Mouse (Mus musculus) heart, embryonic 14.5 days (tissue): ENCODE measurements around the gene Ddhd1. TPM values are rescaled to one million over a fixed set of nuclear protein-coding genes. Genes with fewer than 3 reads are reported as not detected.

Source experiments
- ATAC-seq: fragments of 200-750 bp; cut with Nextera tagmentation; 2 replicates; pipeline ENCODE4 v1.8.0; 2017; ENCODE audit warnings: low read depth, moderate TSS enrichment; ENCODE audit not compliant: insufficient number of reproducible peaks, insufficient read depth, low FRiP score
- H3K27ac ChIP-seq, 2 experiments: fragments of 200-500 bp in 1 of 2; fragments of 300-500 bp in 1 of 2; sonication (generic) in 1 of 2; replicated peaks in 1 of 2; 2 replicates each; pipeline ENCODE4 v1.5.1; 2012 to 2014; ENCODE audit warnings: low read depth in 2 of 2, low read length in 2 of 2, control low read depth in 1 of 2, mild to moderate bottlenecking in 1 of 2, mixed read lengths in 1 of 2; ENCODE audit not compliant: control insufficient read depth in 1 of 2, insufficient read depth in 1 of 2
- H3K27me3 ChIP-seq: fragments of 300-500 bp; sonication (generic); 2 replicates; pipeline ENCODE4 v1.6.1; 2014; ENCODE audit warnings: mild to moderate bottlenecking, low read length, control low read depth; ENCODE audit not compliant: control insufficient read depth, insufficient read depth
- H3K36me3 ChIP-seq: fragments of 300-500 bp; sonication (generic); 2 replicates; pipeline ENCODE4 v1.6.1; 2014; ENCODE audit warnings: mild to moderate bottlenecking, control low read depth, low read length, mixed read lengths; ENCODE audit not compliant: control insufficient read depth, insufficient read depth
- H3K4me1 ChIP-seq, 2 experiments: fragments of 200-500 bp in 1 of 2; fragments of 300-500 bp in 1 of 2; sonication (generic) in 1 of 2; 2 replicates each; pipeline ENCODE4 v1.6.1; 2012 to 2014; ENCODE audit warnings: low read length in 2 of 2, control low read depth in 1 of 2, mixed read lengths in 1 of 2; ENCODE audit not compliant: control insufficient read depth in 2 of 2, insufficient read depth in 2 of 2
- H3K4me2 ChIP-seq: fragments of 300-500 bp; sonication (generic); 2 replicates; pipeline ENCODE4 v1.6.1; 2014; ENCODE audit warnings: mild to moderate bottlenecking, low read length
- H3K4me3 ChIP-seq, 2 experiments: fragments of 200-500 bp in 1 of 2; fragments of 300-500 bp in 1 of 2; sonication (generic) in 1 of 2; 2 replicates each; pipeline ENCODE4 v1.5.1; 2012 to 2014; ENCODE audit warnings: low read length in 2 of 2, mild to moderate bottlenecking in 2 of 2, control low read depth in 1 of 2, low read depth in 1 of 2, moderate library complexity in 1 of 2; ENCODE audit not compliant: control insufficient read depth in 1 of 2, insufficient read depth in 1 of 2
- H3K9ac ChIP-seq: fragments of 300-500 bp; sonication (generic); 2 replicates; pipeline ENCODE4 v1.6.1; 2014; ENCODE audit warnings: mild to moderate bottlenecking, low read length
- H3K9me3 ChIP-seq: fragments of 300-500 bp; sonication (generic); 2 replicates; pipeline ENCODE4 v1.6.1; 2016; ENCODE audit warnings: low read length, control low read depth; ENCODE audit not compliant: control insufficient read depth
- WGBS: fragments of 180-500 bp; shearing (Covaris S2); extraction: QIAGEN DNeasy Blood & Tissue Kit; methylation state at CpG from one replicate; pipeline ENCODE4 v1.1.7; 2014; 5-methylcytosine and 5-hydroxymethylcytosine counted together
- polyA plus RNA-seq: library from polyadenylated mRNA; unstranded; fragments of >200 nt; fragmentation: Nextera tagmentation; extraction: Ambion mirVana; gene quantifications from 2 replicates; pipeline ENCODE4 v1.2.1, GENCODE M21; 2014

Ddhd1 gene
- polyA plus RNA-seq, 1 experiment from 2014 or later = 13.8 TPM

- Histone ChIP-seq H3K9me3 (no peaks in the 10 kb centered on the region), H3K36me3 (0 out of 2 replicates have a peak, but pooled peaks cover 3% of the 10 kb centered on the region), H3K4me3 (no peak overlapping the region), H3K4me2 (peak overlapping the region; percentile 90; the same call in 1 of the 2 replicates), H3K9ac (no peak overlapping the region), H3K27ac (0 out of 4 replicates have a peak overlapping the region, but pooled peaks of 1 of the 2 experiments have one; percentile 16), H3K4me1 (peaks cover 8 to 35% of the 10 kb centered on the region in 2 experiments), H3K27me3 (no peaks in the 10 kb centered on the region)
- 76% methylated on average over 13 of the region's 13 CpGs for WGBS
- ATAC-seq = no peak
These were observed 3.0 kb downstream of the Ddhd1 start for GRCm38 (mm10) chr14:45654876-45655416.

GRCm38 (mm10) chr14:45653756-45654155 is 4.2 kb downstream of the Ddhd1 start:
- Histone ChIP-seq H3K4me1 (peaks cover 14 to 46% of the 10 kb centered on the region in 2 experiments), H3K4me2 (no peak overlapping the region), H3K27me3 (no peaks in the 10 kb centered on the region), H3K36me3 (0 out of 2 replicates have a peak, but pooled peaks cover 3% of the 10 kb centered on the region), H3K9ac (no peak overlapping the region), H3K27ac (no peak overlapping the region), H3K4me3 (no peak overlapping the region), H3K9me3 (no peaks in the 10 kb centered on the region)
- 39% methylated on average over 2 of the region's 2 CpGs for WGBS
- ATAC-seq = no peak

- Histone ChIP-seq H3K4me3 (no peak overlapping the region), H3K4me1 (peaks cover 18 to 54% of the 10 kb centered on the region in 2 experiments), H3K4me2 (no peak overlapping the region), H3K27me3 (no peaks in the 10 kb centered on the region), H3K9me3 (no peaks in the 10 kb centered on the region), H3K27ac (no peak overlapping the region), H3K9ac (no peak overlapping the region), H3K36me3 (no peaks in the 10 kb centered on the region)
- ATAC-seq = no peak
- WGBS = 52% methylated on average over 11 of the region's 11 CpGs
These were observed 8.7 kb downstream of the Ddhd1 start for GRCm38 (mm10) chr14:45648999-45649818.

- ATAC-seq = no peak
- Histone ChIP-seq H3K27me3 (no peaks in the 10 kb centered on the region), H3K4me3 (no peak overlapping the region), H3K4me2 (peak overlapping the region; percentile 16), H3K36me3 (no peaks in the 10 kb centered on the region), H3K9ac (0 out of 2 replicates have a peak overlapping the region, but pooled peaks have one; percentile 2), H3K4me1 (peaks cover 23 to 54% of the 10 kb centered on the region in 2 experiments), H3K27ac (no peak overlapping the region), H3K9me3 (no peaks in the 10 kb centered on the region)
- WGBS = 54% methylated on average over 3 of the region's 3 CpGs
These were observed 9.8 kb downstream of the Ddhd1 start for GRCm38 (mm10) chr14:45648144-45648543.

- Histone ChIP-seq H3K9me3 (no peaks in the 10 kb centered on the region), H3K27ac (no peak overlapping the region; a peak in 1 of 4 replicates), H3K27me3 (no peaks in the 10 kb centered on the region), H3K9ac (peak overlapping the region; percentile 2; the same call in 1 of the 2 replicates), H3K4me1 (peaks cover 23 to 50% of the 10 kb centered on the region in 2 experiments), H3K36me3 (no peaks in the 10 kb centered on the region), H3K4me2 (peak overlapping the region; percentile 16), H3K4me3 (no peak overlapping the region)
- no peak for ATAC-seq
- 42% methylated on average over 11 of the region's 11 CpGs for WGBS
These were observed 10.3 kb downstream of the Ddhd1 start for GRCm38 (mm10) chr14:45647632-45648031.

GRCm38 (mm10) chr14:45647175-45647574 is 10.8 kb downstream of the Ddhd1 start:
- no peaks in the 10 kb centered on the region for H3K9me3 ChIP-seq
- H3K4me2 ChIP-seq = peak overlapping the region; percentile 16
- 26% methylated on average over 7 of the region's 7 CpGs for WGBS
- no peak overlapping the region for H3K4me3 ChIP-seq
- H3K27ac ChIP-seq = no peak overlapping the region; a peak in 1 of 4 replicates
- ATAC-seq = no peak
- no peaks in the 10 kb centered on the region for H3K36me3 ChIP-seq
- 0 out of 2 replicates have a peak overlapping the region, but pooled peaks have one; percentile 2 for H3K9ac ChIP-seq
- no peaks in the 10 kb centered on the region for H3K27me3 ChIP-seq
- H3K4me1 ChIP-seq = peaks cover 26 to 45% of the 10 kb centered on the region in 2 experiments

- no peak for ATAC-seq
- no peak overlapping the region for H3K4me2 ChIP-seq
- H3K36me3 ChIP-seq = no peaks in the 10 kb centered on the region
- H3K4me3 ChIP-seq = no peak overlapping the region
- H3K27me3 ChIP-seq = no peaks in the 10 kb centered on the region
- no peak overlapping the region for H3K27ac ChIP-seq
- H3K4me1 ChIP-seq = peaks cover 31 to 53% of the 10 kb centered on the region in 2 experiments
- no peak overlapping the region for H3K9ac ChIP-seq
- H3K9me3 ChIP-seq = no peaks in the 10 kb centered on the region
- WGBS = 82% methylated on average over 1 of the region's 1 CpGs
These were observed 13.2 kb downstream of the Ddhd1 start for GRCm38 (mm10) chr14:45644786-45645185.
